Mouse (Mus musculus): Measurements from ENCODE around the gene Osbpl3.

DNA sequence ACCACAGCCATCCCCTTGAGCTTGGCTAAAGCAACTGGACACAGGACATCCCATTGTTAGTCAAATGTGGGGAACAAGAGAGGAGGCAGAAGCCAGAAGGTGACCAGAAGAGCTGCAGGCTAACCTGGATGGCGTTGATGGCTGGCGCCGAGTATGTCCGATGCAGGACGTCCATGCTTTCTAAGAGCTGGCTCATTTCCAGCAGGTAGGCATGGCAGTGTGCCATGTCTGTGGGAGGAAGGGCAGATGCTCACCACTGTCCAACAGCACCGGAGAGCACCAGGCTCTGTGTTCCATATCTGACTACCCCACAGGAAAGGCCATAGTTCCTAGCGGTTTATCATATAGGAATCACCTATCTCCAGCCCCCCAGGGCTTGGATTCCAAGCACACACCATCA lies 109.8 kb downstream of the Osbpl3 start:
- TF ChIP-seq CTCF (IDR thresholded peaks at IDR 0.05; ENCODE audit: low read depth, low read length), result no peak
- TF ChIP-seq GATA2 (IDR thresholded peaks at IDR 0.05; ENCODE audit: borderline replicate concordance, low read depth, low read length), result no peak
- TF ChIP-seq GATA1 (IDR thresholded peaks at IDR 0.05; ENCODE audit: borderline replicate concordance, low read length), result no peak
